Mouse (Mus musculus): Measurements from ENCODE around the gene Fam124b.

Fam124b gene

DNA sequence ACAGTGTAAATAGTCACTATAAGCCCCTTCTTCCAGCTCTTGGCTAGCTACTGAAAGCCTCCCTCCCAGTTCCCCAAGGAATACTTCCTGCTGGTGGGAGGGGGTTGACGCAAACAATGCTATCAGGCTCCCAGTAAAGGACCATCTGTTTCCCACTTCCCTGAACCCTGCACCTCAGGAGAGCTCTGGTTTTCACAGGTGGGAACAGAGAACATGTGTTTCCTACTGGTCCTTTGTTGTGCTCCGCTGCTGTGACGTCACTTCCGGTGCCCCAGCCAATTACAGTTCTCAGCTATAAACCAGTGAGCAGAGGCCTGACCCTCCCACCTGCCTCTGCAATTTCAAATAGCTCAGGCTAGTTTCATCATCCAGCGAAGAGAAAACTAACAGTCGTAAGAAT is at the start of gene Fam124b:
Fam124b (minus strand) TSS at position 206 of the 400 bp plus-strand sequence.
- CTCF ChIA-PET = no interaction called here

DNA sequence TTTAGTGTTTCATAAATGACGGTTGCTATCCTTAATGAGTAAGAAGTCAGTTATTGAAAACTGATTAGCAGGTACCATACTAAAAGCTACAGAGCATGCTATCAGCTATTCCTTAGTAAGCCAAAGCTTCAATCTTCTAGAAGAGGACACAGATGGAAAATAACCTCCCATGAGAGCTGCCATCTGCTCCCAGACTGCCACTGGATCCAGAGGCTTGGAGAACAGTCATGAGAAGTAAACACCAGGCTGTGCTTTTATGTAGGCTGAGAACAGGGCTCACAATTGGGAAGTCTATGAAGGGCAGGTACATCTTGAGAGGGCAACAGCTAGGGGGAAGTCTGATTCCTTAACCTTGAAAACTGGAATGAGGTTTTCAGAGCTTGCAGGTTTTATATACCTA is 42.2 kb upstream of the Fam124b start:
- CTCF ChIA-PET = no interaction called here

DNA sequence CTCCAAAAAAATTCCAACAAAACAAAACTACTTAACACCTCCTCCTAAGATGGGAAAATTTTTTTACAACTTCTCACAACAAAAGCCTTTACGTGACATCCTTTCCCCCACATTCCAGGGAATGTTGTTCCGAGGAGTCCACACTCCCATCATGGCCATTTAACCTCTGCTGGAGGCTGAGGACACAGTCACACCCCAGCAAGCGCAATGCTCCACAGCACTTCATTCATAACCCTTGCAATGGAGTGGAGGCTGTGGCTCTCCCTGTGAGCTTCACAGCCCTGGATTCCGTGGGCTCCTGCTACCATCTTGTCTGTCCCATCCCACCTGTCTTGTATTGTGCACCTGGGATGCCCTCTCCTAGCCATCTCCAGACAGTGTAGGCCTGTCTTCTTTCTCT is 40.4 kb upstream of the Fam124b start:
- CTCF ChIA-PET = no interaction called here

DNA sequence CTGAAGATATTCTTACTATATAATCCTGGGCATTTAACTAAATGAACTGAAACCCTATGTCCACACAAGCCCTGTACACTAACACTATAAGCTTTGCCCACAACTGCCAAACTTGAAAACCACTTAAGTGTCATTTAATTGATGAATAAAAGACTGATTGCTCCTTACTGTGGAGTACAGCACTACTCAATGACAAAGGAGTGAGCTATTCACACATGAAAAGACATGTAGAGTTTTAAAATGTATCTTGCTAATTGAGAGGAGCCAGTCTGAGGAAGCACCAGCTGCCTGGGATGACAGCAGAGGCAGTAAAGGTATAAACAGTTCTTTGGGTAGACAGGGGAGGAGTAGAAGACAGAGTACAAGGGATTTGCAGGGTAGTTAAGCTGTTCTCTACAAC is 35.0 kb upstream of the Fam124b start:
- CTCF ChIA-PET = no interaction called here

DNA sequence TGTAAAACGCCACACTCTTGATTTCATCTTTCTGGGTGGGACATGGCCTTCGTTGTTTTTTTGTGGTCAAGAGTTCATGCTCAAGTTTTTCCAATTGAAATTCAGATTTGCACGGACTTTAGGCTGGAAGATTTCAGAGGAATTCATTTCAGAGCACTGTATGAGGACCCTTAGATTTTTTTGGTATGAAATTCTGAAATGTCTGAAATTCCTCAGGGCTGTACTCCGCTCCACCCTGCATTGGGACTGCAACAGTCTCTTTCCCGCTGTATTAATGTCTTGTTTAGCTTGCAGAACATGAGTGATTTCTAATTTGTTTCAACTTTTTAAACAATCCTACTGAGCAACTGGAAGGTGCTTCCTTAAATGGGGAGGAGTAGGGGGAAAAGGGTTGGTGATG is 32.0 kb upstream of the Fam124b start:
- CTCF ChIA-PET = no interaction called here

DNA sequence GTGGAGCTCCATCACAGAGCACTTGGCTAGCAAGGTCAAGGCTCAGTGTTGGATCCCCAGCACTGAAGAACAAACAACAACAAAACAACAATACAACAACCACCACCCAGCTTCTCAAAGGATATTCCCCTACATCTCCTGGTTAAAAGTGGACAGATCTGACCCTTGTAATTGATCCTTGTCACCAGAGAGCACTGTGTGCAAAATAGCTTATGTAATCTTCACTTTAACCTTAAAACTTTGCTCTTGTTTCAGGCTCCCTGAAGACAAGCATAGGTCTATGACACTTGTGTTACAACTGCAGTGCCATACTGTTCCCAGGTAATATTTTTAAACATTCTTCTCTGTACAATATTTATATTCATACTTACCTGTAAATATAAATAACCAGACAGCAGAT is 28.9 kb upstream of the Fam124b start:
- CTCF ChIA-PET = no interaction called here

DNA sequence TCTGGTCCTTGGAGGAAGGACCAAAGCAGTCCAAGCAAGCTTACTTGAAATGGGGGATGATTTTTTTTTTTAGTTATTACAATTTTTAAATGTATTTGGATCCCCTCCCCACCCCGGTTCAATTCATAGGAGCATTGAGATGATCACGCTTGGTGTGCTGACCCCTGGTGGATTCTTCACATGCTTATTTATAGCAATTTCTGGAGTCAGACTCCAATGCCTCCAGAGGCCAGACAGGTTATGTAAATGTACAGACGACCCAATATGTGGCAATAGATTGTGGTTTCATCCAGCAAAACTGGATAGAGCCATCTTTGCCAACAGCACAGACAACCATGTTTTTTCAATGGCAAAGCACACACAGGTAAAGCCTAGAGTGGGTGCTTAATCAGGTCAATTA is 25.9 kb upstream of the Fam124b start:
- CTCF ChIA-PET = no interaction called here

DNA sequence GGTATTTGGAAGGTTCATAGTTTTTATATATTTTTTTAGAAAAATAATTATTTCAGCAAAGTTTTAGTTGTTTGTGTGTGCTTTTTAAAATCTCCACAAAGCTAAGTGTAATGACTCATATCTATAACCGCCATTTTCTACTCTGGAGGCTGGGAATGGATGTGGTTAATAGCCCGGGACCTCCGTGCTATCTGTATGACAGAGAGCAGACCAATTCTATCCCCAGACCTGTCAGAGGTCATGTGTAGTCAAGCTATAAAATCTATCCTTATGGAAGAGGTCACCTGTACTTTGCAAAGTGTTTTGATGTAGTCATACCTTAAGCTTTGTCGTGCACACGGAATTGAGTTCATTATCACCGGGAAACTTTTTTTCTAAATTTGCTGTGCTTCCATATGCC is 23.3 kb upstream of the Fam124b start:
- CTCF ChIA-PET = interaction anchor here (0.7 kb wide), 1 partner anchor 266 kb away, joined by 7 read pairs; no protein-coding TSS in a partner anchor

DNA sequence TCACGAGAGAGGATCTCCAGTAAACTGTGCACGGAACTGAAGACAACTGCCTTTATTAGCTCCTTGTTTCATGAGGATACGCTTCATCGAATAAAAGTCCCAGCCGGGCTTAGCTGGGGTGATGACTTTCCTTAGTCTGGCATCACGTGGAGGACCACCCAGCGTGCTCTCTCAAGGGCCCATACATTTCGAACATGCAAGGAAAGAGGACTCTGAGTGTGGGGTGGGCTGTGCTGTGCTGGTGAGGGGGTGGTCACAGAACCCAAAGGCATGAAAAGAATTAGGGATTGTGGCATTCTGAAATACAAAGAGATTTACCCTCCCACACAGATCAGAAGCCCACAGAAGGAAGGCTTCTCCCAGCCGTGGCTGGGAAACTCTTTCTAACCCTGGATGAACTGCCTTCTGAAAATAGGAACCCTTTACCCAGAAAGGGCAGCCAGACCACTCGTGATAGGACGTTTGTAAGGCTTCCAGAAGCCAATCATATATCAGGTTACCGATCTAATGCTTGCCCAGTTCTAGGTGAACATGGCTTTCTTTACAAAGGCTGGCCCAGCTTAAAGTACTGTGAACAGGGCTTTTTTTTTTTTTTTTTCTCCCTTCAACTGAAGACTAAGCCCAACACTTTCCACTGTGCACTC is 21.9 kb upstream of the Fam124b start:
- CTCF ChIA-PET = no interaction called here

DNA sequence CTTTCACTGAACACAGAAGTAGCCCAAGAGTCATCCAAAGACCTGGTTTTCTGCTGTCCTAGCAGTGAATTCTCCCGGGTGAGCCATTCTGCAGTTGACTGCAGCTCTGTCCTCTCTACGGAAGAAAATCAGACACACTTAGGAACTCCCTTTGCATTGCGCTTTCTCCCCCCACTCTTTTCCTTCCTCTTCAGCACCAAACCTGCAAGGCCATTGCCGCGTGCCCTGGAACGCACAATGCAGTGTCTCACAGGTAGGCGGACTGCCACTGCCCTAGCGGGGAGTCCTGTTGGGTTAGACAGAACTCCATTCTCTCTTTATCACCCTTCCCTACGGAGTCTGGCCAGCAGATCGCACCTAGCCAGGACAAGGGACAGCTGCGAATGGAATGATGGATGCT is 21.2 kb upstream of the Fam124b start:
- CTCF ChIA-PET = no interaction called here

DNA sequence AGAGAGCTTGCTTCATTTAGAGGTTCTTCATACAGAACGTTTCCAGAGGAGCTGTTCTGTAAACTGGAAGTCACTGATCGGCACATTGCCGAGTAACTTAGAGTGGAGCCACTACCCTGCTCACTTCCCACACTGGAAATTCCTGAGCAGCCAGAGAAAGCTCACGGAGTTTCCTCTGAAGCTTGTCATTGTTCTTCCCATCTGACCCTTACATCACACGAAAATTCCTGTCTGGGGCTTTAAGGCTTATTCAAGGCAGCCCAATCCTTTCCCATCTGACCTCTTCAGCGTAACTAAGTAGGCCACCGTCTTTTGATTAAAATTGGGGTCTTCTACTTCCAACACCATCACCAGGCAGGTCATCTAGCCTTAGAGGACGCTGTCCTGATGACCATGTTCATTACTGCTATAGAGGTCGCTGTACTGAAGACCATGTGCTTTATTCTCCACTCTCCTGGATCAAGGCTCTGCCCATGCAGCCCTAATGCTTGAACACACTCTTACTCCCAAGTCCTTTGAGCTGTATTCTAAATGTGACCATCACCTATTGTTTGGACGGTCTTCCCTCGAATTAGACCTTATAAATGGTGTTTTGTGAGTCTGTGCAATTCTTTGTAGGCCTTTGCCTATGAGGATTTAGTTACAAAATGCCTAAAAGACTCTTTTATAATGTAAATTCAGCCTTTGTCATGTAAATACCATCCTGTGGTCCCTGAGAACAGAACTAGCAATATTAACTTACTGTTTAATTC is 18.9 kb upstream of the Fam124b start:
- CTCF ChIA-PET = no interaction called here

DNA sequence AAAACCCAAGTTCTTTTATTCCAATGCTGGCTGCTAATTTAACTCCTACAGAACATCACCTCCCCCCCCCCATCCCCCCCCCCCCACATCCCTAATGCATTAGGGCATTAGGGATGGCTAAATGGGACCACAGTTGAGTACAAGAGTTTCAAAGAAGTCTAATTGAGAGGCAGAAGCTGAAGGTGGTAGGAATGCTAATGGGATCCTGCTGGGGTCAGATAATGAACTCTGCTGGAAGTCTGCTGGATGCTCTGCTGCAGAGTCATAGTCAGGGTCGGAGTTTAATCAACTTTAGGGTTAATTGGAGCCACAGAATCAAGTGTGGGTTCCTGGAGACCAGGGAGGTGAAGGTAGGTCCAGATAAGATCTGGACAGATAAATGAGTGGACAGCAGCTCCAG is 17.9 kb upstream of the Fam124b start:
- CTCF ChIA-PET = no interaction called here

DNA sequence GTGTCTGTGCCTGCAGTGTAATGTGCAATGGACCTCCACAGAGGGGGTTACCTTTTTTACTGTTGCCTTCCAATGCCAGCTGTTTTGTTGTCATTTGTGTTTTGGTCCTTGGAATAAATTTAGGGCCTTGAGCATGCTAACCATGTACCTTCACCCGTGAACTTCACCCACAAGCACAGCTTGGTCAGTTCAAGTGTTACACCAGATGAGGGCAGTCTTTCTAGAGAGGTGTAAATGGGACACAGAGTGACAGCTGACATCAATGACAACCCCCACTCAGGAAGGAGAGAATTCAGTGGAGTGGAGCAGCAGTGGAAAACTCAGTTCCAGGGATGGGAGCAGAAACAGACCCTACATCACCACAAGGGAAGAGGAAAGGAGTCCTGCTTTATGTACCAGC is 12.3 kb upstream of the Fam124b start:
- CTCF ChIA-PET = no interaction called here

DNA sequence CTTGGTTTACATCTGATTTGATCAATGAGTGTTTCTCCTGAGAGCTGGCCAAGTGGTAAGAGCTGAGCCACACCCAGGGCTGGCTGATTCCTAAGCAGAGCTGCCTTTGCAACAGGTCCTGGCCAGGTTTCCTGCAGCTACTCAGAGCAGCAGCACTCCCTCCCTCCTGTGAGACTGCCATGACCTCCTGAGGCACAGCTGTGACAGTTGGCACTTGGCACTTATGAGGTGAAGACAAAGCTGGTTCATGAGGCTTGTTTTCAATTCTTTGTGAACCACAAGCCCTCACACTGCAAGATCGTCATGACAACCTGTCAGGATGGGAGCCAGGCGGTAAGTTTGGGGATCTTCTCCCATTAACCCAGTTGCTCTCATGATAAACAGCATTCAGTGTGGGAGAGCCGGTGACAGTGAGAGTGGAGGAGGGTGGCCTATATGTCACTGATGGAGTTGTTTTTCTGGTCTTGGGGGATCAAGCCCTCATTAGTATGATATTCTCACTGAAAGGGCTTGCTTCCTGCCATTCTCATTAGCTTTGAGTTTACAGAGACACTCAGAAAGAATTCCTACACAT is 6.7 kb upstream of the Fam124b start:
- CTCF ChIA-PET = no interaction called here

DNA sequence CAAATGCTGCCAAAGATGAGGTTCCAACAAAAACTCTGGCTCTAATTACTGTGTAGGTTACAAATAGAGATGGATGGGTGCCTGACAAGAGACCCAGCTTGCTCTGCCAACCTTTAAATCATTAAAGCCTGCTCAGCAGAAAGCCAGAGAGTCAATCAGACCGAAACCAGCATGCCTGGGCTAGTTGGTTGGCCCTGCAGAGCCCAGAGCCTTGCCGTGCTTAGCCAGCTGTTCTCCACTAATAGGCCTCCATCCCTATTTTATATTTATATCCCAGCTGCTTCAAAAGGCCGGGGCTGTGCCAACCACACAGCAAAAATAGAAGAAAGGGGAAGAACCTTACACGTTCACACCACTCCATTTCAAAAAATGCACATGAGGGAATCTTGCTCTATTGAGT is 2.9 kb upstream of the Fam124b start:
- CTCF ChIA-PET = no interaction called here

DNA sequence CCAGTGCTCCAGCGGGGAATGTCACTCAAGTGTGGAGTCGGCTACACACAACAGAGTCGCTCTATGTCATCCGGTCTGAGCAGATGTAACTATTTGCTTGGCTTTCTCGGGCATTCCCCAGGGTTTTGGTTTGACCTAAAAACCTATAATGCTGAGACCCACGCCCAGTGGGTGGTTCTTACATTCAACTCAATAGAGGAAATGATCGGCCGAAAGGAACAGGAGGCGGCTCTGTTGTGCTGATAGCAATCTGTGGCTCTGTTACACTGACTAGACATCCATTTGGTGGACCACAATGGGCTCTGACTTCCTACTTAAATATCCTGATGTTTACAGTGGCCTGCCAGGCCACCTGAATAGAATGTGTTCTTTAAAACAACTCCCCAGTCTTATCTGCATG is 4.4 kb downstream of the Fam124b start:
- CTCF ChIA-PET = no interaction called here

DNA sequence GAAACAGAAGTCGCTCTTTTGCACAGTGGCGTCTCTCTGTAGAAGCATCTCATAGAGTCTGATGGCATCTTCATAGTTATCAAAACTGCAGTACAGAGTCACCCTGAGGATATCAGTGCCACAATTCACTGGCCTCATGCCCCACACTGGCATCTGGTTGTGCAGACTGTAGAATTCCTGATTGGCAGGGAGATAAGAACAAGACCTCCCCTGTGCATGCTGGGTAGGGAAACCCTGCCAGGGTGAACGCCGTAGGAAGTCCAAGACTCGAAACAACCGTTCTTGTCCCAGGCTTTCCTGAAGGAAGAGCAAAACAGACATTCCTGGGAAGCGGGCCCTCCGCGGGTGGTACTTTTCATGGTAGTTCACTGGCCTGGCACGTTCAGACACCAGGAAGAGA is 5.1 kb downstream of the Fam124b start:
- CTCF ChIA-PET = interaction anchor here (0.6 kb wide), 1 partner anchor 32 kb away, joined by 4 read pairs; no protein-coding TSS in a partner anchor

DNA sequence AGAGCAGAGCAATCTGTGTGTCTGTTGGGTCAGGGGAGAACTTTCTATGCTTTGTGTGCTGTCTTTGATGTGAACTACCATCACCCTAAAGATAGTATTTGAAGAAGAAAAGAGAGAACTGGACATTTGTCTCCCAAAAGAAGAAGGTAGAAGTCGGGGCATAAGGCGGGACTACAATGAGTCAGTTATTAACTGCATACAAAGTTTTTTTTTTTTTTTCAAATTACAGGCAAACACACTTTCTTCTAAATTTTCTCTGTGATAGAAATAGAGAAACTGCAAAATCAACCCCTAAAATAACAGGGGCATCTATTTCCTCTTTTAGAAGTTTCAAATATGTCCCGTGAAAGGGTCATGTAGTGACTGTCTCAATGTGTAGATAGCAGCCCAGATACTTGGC is 16.0 kb downstream of the Fam124b start:
- CTCF ChIA-PET = interaction anchor here (0.6 to 0.7 kb wide), 2 partner anchors 18 to 165 kb away, joined by 3 to 13 read pairs; no protein-coding TSS in a partner anchor

DNA sequence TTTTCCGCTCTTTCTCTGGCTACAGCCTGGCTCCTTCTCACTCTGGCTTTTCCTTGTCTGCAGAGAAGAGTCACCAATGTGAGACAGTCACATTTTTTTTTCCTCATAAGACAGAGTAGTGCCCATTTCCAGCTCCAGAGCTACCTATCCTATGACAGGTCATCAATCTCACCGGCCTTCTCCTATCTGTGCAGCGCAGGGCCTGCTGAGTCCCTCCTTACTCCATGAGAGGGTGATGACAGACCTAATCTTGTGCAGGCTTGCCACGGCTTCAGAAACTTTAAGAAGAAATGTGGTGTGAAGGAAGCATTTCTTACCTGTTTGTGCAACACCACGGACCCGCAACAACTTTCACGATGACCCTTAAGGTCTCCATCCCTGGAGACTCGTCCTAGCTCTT is 25.4 kb downstream of the Fam124b start:
- CTCF ChIA-PET = no interaction called here

DNA sequence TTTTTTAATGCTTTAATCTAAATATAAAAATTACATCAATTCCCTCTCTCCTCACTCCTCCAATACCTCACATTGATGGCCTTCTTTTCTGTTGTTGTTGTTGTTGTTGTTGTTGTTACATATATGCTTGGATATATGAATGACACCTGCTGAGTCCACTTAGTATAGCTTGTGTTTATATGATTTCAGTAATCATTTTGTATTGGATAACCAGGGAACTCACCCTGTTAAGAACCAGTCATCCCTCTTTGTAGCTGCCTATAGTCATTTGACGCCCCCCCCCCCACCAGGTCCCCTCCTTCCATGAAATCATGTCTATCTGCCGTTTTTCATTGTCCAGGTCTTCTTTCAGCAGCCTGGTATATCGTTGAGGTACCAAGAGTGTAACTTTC is 36.9 kb downstream of the Fam124b start:
- CTCF ChIA-PET = interaction anchor here (0.6 to 1.3 kb wide), 5 partner anchors 32 to 335 kb away, joined by 4 to 6 read pairs (median 4); no protein-coding TSS in a partner anchor

DNA sequence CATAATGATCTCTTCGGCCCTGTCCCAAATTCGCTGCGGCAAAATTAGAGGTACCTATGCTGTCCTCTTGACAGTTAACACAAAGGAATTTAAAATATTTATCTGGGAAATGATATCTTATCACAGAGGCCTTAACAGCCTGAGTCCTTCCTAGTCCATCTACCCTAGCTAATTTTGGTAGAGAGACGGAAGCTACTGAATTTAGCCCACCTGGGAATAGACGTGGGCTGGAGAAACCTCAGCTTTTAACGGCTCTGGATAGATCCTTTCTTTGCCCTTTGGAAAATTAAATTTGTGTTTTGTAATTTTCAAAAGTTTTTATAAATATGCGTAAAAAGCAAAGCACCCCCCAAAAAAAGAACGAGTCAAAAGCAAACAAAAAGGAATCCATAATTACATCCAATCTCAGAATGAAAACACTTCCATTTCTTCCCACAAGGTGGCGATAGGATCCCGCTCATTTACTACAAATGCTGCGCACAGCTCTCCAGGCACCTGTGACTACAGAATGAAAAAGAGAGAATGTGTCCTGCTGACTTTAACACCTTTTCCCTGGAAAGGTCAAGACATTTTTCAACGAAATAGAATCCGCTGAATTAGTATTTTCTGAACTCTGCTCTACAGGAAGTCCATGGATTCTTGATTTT is 37.4 kb downstream of the Fam124b start:
- CTCF ChIA-PET = interaction anchor here (0.6 to 1.3 kb wide), 6 partner anchors 32 to 340 kb away, joined by 4 to 6 read pairs (median 4); no protein-coding TSS in a partner anchor

DNA sequence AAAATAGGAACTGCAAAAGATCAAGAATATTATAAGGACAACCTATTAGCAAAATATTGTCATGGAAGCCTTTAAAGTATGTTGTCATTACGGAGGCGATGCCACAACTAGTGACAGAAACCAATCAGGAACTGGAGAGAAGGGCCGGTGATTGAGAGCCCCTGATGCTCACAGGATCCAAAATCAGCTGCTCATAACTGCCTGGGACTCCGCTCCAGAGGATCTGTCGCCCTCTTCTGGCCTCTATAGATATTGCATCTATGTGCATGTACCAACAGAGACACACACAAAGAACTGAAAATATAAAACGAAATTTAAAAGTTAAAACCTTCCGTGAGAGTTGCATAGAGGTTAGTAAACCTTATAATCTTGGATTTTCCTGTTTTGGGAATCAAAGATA is 38.1 kb downstream of the Fam124b start:
- CTCF ChIA-PET = interaction anchor here (1.0 to 1.3 kb wide), 2 partner anchors 336 to 341 kb away, joined by 4 to 6 read pairs; no protein-coding TSS in a partner anchor
